ENCODE assay signal across 12 mouse cellular contexts in genomic region chr14:98452191-98452590, GRCm38 (mm10).
"Had no signal": no experiment of that assay in that cellular context is flagged by ENCODE, and none has a peak within 500 bp of the region (broad histone marks: within the 10 kb centered on the region; RNA-seq: fewer than 3 reads in every experiment).

No protein-coding gene starts in this region.

- DNase-seq: retina, postnatal 1 day; right cerebral cortex, adult 18-20 months; right cerebral cortex, postnatal 14 days; right cerebral cortex, postnatal 25 days; right cerebral cortex, postnatal 4 days; spleen, adult 18-20 months; thymus, adult 18-20 months; thymus, adult 2 months; thymus, postnatal 14 days; thymus, postnatal 25 days; thymus, postnatal 36 days; thymus, postnatal 4 days had no signal
